Mouse (Mus musculus): ENCODE data around the gene Ptpn3.

DNA sequence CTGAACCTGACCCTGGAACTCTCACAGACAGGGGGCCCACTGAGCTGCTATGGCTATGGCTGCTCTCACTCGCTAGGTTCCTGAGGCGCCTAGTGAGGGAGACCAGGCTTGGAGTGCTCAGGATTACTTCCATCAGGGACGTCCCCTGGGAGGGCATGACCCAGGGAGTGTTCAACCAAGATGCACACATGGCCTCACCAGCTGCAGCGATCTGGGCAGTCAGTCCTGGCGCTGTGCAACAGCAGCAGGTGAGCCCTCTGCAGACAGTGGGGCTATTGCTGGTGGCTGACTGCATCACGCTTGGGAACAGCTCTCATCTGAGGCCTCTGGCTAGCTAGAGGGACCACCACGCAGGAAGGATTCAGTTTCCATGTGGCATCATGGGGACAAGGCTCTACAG, 63.5 kb downstream of the Ptpn3 start:
- no peak for TF ChIP-seq CTCF (IDR thresholded peaks at IDR 0.05; ENCODE audit: low read depth, low read length)
- TF ChIP-seq POLR2A (IDR thresholded peaks at IDR 0.05; ENCODE audit: extremely low read depth, insufficient read depth, low read length) = no peak
